Mouse (Mus musculus): ENCODE results near the gene Irf2bpl.

DNA sequence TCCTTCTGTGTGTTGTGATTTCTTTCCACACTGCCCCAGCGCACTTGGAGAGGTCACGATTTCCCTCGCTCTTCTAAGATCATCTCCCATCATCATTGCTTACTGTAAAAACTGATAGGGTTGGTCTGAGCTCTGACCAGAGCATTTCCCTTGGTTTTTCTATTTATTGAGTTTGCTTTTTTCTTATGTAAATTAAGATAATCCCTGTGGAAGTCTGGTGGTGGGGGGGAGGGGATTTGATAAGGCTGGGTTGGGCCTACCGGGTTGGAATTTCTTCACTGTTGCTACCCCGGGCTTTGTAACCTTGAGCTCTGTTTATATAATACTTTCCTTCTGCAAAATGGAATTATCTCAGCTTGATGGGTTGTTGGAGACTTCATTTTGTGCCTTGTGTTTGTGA is 1.1 kb upstream of the Irf2bpl start:
- no peak for TF ChIP-seq TCF12 (IDR thresholded peaks at IDR 0.05; ENCODE audit: low read depth, low read length)
- no peak for TF ChIP-seq ZNF384 (IDR thresholded peaks at IDR 0.05; ENCODE audit: low read depth, low read length)
- no peak for TF ChIP-seq SIN3A (IDR thresholded peaks at IDR 0.05; ENCODE audit: low read length)

Data from MEL (cell line).